Mouse (Mus musculus) hindbrain, embryonic 16.5 days (tissue): Measurements from ENCODE around the gene Prr22. TPM values are rescaled to one million over a fixed set of nuclear protein-coding genes. Genes with fewer than 3 reads are reported as not detected.

Experiments used
- ATAC-seq: fragments of 200-750 bp; cut with Nextera tagmentation; 2 replicates; pipeline ENCODE4 v1.8.0; 2017; ENCODE audit warnings: moderate TSS enrichment, moderate library complexity
- H3K27ac ChIP-seq: fragments of 300-500 bp; sonication (generic); 2 replicates; pipeline ENCODE4 v1.5.1; 2014; ENCODE audit warnings: low read depth, mild to moderate bottlenecking, control low read depth, low read length, moderate library complexity
- H3K27me3 ChIP-seq: fragments of 300-500 bp; sonication (generic); replicated peaks from 2 replicates; pipeline ENCODE4 v1.6.1; 2014; ENCODE audit warnings: low read length; ENCODE audit not compliant: control insufficient read depth, insufficient read depth
- H3K36me3 ChIP-seq: fragments of 300-500 bp; sonication (generic); 2 replicates; pipeline ENCODE4 v1.6.1; 2014; ENCODE audit warnings: mild to moderate bottlenecking, low read length, moderate library complexity, mixed read lengths; ENCODE audit not compliant: control insufficient read depth, insufficient read depth
- H3K4me1 ChIP-seq: fragments of 300-500 bp; sonication (generic); 2 replicates; pipeline ENCODE4 v1.6.1; 2014; ENCODE audit warnings: low read depth, low read length; ENCODE audit not compliant: control insufficient read depth, insufficient read depth
- H3K4me2 ChIP-seq: fragments of 300-500 bp; sonication (generic); 2 replicates; pipeline ENCODE4 v1.6.1; 2014; ENCODE audit warnings: mild to moderate bottlenecking, low read length, control low read depth, moderate library complexity
- H3K4me3 ChIP-seq: fragments of 300-500 bp; sonication (generic); 2 replicates; pipeline ENCODE4 v1.5.1; 2014; ENCODE audit warnings: mild to moderate bottlenecking, low read length, control low read depth, moderate library complexity
- H3K9ac ChIP-seq: fragments of 300-500 bp; sonication (generic); 2 replicates; pipeline ENCODE4 v1.6.1; 2014; ENCODE audit warnings: low read depth, mild to moderate bottlenecking, control low read depth, low read length, moderate library complexity
- H3K9me3 ChIP-seq: fragments of 300-500 bp; sonication (generic); 2 replicates; pipeline ENCODE4 v1.6.1; 2014; ENCODE audit warnings: mild to moderate bottlenecking, low read length, moderate library complexity; ENCODE audit not compliant: control insufficient read depth
- WGBS: fragments of 180-500 bp; shearing (Covaris S2); extraction: QIAGEN DNeasy Blood & Tissue Kit; methylation state at CpG from one replicate; pipeline ENCODE4 v1.1.7; 2014; 5-methylcytosine and 5-hydroxymethylcytosine counted together
- polyA plus RNA-seq: library from polyadenylated mRNA; unstranded; fragments of >200 nt; fragmentation: Nextera tagmentation; extraction: Ambion mirVana; gene quantifications from 2 replicates; pipeline ENCODE4 v1.2.1, GENCODE M21; 2015

Prr22 gene
- polyA plus RNA-seq, 1 experiment from 2014 or later = 0.60 TPM

DNA sequence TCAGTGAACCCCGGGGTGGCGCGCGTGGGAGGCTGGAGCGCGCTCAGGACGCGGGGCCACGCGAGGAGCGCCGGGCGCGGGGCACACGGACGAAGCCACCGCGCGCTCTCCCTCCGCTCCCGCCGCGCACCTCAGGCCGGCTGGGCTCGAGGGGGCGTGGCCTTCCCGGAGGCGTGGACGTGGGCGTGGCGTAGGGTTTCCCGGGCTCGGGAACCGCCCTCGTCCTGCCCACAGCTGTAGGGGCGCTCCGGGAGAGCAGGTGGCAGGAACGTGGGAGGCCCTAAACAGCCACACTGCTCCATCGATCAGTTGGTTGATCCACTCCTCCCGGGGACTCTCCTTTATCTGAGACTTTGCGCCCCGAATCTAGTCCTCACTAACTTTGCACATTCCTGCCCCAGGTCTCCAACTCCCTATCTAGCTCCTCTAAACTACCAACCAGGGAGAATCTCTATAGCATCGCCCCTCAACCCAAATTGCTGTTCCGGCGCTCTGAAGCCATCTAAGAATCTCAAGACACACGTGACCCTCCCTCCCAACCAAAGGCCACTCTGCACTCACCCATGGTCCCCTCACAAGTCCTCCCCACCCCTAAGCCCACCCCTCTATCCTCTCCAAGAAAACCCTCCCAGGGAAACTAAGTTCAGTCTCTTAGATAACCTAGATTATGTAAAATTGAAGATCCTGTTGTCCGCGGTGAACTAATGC is 12.5 kb upstream of the Prr22 start, which contains the start of gene Nrtn:
Gene Nrtn, minus strand, starts transcription at position 115 of the 708 bp plus-strand sequence.
- Histone ChIP-seq H3K4me1 (peaks cover 17% of the 10 kb centered on the region), H3K9me3 (peaks cover 5% of the 10 kb centered on the region; the same call in 1 of the 2 replicates), H3K27me3 (peaks cover 60% of the 10 kb centered on the region), H3K4me2 (peak within 1 kb of the TSS; percentile 91), H3K9ac (peak within 1 kb of the TSS; percentile 56), H3K36me3 (no peaks in the 10 kb centered on the region), H3K27ac (no peak within 1 kb of the TSS), H3K4me3 (peak within 1 kb of the TSS; percentile 51)
- ATAC-seq = 0 out of 2 replicates have a peak, but pooled peaks have one; percentile 5
- WGBS = under 1% methylated on average over 36 of the region's 48 CpGs

- no peak for ATAC-seq
- Histone ChIP-seq H3K4me3 (no peak overlapping the region), H3K36me3 (no peaks in the 10 kb centered on the region), H3K9me3 (peaks cover 5% of the 10 kb centered on the region; the same call in 1 of the 2 replicates), H3K27ac (no peak overlapping the region), H3K4me2 (no peak overlapping the region), H3K9ac (no peak overlapping the region), H3K4me1 (peaks cover 22% of the 10 kb centered on the region), H3K27me3 (peaks cover 58% of the 10 kb centered on the region)
- WGBS = 6% methylated on average over 12 of the region's 12 CpGs
These were observed 11.9 kb upstream of the Prr22 start for GRCm38 (mm10) chr17:56758132-56758531.

DNA sequence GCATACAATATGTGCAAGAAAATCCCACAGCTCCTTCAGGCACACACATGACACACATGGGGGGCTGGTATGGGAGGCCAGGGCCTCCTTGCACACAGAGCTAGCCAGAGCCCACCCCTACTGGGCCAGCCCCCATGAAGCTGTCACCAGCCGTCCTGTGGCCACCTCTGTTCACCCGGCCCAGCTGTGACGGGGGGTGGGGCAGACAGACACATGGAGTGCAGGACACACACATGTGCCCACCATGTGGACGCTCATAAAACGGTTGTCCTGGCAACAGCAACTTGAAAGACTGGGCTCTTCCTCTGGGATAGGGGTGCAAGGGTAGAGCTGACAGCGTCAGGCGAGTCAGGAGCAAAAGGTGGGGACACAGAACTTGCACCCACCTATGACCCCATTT is 10.8 kb upstream of the Prr22 start:
- peaks cover 48% of the 10 kb centered on the region for H3K27me3 ChIP-seq
- H3K9me3 ChIP-seq = peaks cover 3% of the 10 kb centered on the region; the same call in 1 of the 2 replicates
- no peak overlapping the region for H3K27ac ChIP-seq
- H3K36me3 ChIP-seq = no peaks in the 10 kb centered on the region
- no peak for ATAC-seq
- 44% methylated on average over 7 of the region's 7 CpGs for WGBS
- H3K4me2 ChIP-seq = no peak overlapping the region
- H3K9ac ChIP-seq = no peak overlapping the region
- peaks cover 22% of the 10 kb centered on the region for H3K4me1 ChIP-seq
- H3K4me3 ChIP-seq = no peak overlapping the region

GRCm38 (mm10) chr17:56761077-56761476 is 9.0 kb upstream of the Prr22 start:
- Histone ChIP-seq H3K4me2 (no peak overlapping the region), H3K36me3 (no peaks in the 10 kb centered on the region), H3K27ac (no peak overlapping the region), H3K9ac (no peak overlapping the region), H3K9me3 (no peaks in the 10 kb centered on the region), H3K4me3 (no peak overlapping the region), H3K4me1 (peaks cover 29% of the 10 kb centered on the region), H3K27me3 (peaks cover 31% of the 10 kb centered on the region)
- WGBS = 63% methylated on average over 3 of the region's 3 CpGs
- no peak for ATAC-seq

DNA sequence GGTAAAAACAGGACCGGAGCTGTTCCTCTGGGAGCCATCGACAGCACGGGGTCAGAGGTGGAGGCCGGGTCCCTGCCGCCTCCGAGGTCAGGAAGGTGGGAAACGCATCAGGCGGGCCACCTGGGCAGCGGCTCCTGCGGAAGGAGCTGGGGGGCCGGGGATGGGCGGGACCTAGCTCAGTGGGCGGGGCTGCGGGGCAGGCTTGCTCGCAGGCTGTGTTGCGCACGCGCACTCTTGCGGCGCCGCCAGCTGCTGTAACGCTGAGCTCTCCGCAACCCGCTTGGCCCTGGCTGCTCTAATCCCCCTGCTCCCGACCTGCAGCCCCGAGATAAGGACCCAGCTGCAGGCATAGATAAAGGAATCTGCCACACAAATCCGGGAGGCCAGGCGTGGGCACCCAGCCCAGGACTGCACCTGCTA is 8.0 kb upstream of the Prr22 start:
- Histone ChIP-seq H3K9me3 (no peaks in the 10 kb centered on the region), H3K27ac (peak overlapping the region; percentile 96), H3K9ac (peak overlapping the region; percentile 76), H3K4me1 (peaks cover 28% of the 10 kb centered on the region), H3K27me3 (peaks cover 22% of the 10 kb centered on the region), H3K36me3 (peaks cover 4% of the 10 kb centered on the region; the same call in 1 of the 2 replicates), H3K4me3 (peak overlapping the region; percentile 54), H3K4me2 (peak overlapping the region; percentile 80)
- ATAC-seq = peak; percentile 53
- under 1% methylated on average over 28 of the region's 28 CpGs for WGBS

- peak overlapping the region; percentile 43; the same call in 1 of the 2 replicates for H3K9ac ChIP-seq
- H3K4me3 ChIP-seq = peak overlapping the region; percentile 54; the same call in 1 of the 2 replicates
- peaks cover 19% of the 10 kb centered on the region for H3K4me1 ChIP-seq
- H3K27me3 ChIP-seq = peaks cover 12% of the 10 kb centered on the region
- H3K9me3 ChIP-seq = no peaks in the 10 kb centered on the region
- H3K36me3 ChIP-seq = peaks cover 12% of the 10 kb centered on the region
- no peak for ATAC-seq
- H3K27ac ChIP-seq = peak overlapping the region; percentile 96
- H3K4me2 ChIP-seq = peak overlapping the region; percentile 80
- 43% methylated on average over 27 of the region's 27 CpGs for WGBS
These were observed 7.0 kb upstream of the Prr22 start for GRCm38 (mm10) chr17:56762769-56763731.

DNA sequence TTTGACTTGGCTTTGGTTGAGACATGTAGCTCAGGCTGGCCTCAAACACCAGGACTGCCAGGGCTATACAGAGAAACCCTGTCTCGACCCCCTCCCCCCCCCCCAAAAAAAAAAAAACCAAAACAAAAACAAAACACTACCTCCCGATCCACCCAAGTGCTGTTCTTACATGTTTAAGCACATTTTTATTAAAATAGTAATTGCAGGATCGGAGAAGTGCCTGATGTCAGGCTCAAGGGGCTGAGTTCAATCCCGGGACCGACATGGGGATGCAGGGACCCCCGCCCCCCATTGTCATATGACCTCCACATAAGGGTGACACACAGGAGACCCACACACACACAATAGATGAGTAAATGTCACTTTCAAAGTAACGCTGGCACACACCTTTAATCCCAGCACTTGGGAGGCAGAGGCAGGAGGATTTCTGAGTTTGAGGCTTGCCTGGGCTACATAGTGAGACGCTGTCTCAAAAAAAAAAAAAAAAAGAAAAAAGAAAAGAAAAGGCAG is 6.3 kb upstream of the Prr22 start:
- H3K9me3 ChIP-seq = no peaks in the 10 kb centered on the region
- H3K4me1 ChIP-seq = peaks cover 19% of the 10 kb centered on the region
- peak overlapping the region; percentile 82 for H3K4me2 ChIP-seq
- no peak for ATAC-seq
- peaks cover 20% of the 10 kb centered on the region for H3K36me3 ChIP-seq
- peak overlapping the region; percentile 50; the same call in 1 of the 2 replicates for H3K27ac ChIP-seq
- peak overlapping the region; percentile 83 for H3K4me3 ChIP-seq
- no peak overlapping the region for H3K9ac ChIP-seq
- 80% methylated on average over 8 of the region's 8 CpGs for WGBS
- peaks cover 5% of the 10 kb centered on the region for H3K27me3 ChIP-seq

- Histone ChIP-seq H3K9ac (peak within 1 kb of the TSS; percentile 89), H3K4me3 (peak within 1 kb of the TSS; percentile 83), H3K4me1 (peaks cover 19% of the 10 kb centered on the region), H3K9me3 (no peaks in the 10 kb centered on the region), H3K36me3 (peaks cover 29% of the 10 kb centered on the region), H3K27me3 (0 out of 2 replicates have a peak, but pooled peaks cover 2% of the 10 kb centered on the region), H3K4me2 (peak within 1 kb of the TSS; percentile 82), H3K27ac (peak within 1 kb of the TSS; percentile 98)
- ATAC-seq = peak; percentile 84
- WGBS = under 1% methylated on average over 54 of the region's 58 CpGs
These were observed 5.3 kb upstream of the Prr22 start, which contains the start of gene Dus3l for GRCm38 (mm10) chr17:56764474-56765354. Gene Dus3l (plus strand): TSS chr17:56764757.
